Mouse (Mus musculus): ENCODE results near the gene Wbp4. TPM values are rescaled to one million over a fixed set of nuclear protein-coding genes. Genes with fewer than 3 reads are reported as not detected.

The Wbp4 gene
- 41.8 TPM for polyA plus RNA-seq (2015; fragmentation: Illumina TruSeq; extraction: RNeasy Lipid Tissue Mini Kit (QIAGEN cat#74804); ENCODE audit: low read depth, low replicate concordance)

GRCm38 (mm10) chr14:79481339-79482151, at the start of gene Wbp4:
Gene Wbp4 (minus strand): TSS chr14:79481520.

GRCm38 (mm10) chr14:79480624-79481338, 539 bp downstream of the Wbp4 start, which contains the start of gene Elf1:
Gene Elf1 (plus strand): TSS chr14:79481194.

DNA sequence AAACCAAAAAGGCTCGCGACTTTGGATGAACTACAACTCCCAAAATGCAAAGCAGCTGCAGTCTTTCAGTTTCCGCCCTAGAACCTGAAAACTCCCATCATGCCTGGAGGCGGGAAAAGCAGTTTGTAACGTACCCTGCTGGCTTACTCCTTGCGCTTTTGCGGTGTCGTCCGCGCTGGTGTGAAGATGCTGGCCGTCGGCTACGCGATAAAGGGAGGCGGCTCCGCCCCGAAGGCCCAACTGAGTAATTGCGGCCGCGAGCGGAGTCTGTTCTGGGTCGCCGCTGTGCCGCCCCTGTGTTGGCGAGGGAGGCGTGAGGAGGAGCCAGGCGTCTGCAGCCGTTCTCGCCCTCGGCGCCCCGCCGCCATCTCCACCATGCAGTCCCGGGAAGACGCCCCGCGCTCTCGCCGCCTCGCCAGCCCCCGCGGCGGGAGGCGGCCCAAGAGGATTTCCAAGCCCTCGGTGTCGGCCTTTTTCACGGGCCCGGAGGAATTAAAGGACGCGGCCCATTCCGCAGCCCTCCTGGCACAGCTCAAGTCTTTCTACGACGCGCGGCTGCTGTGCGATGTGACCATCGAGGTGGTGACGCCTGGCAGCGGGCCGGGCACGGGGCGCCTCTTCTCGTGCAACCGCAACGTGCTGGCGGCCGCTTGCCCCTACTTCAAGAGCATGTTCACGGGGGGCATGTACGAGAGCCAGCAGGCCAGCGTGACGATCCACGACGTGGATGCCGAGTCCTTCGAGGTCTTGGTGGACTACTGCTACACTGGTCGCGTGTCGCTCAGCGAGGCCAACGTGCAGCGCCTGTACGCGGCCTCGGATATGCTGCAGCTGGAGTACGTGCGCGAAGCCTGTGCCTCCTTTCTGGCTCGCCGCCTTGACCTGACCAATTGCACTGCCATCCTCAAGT, 29.4 kb downstream of the Wbp4 start, which contains the start of gene Kbtbd6:
TSS of gene Kbtbd6 (plus strand) at position 155 of the 910 bp plus-strand sequence.

GRCm38 (mm10) chr14:79425979-79426729, 55.2 kb downstream of the Wbp4 start, which contains the start of gene Kbtbd7:
Gene Kbtbd7 (plus strand): TSS chr14:79426511.

Other genes starting within 250 kb of the Wbp4 start
- not detected for gene Zfp957, start 234.2 kb downstream of the Wbp4 start, polyA plus RNA-seq (2015; fragmentation: Illumina TruSeq; extraction: RNeasy Lipid Tissue Mini Kit (QIAGEN cat#74804); ENCODE audit: low read depth, low replicate concordance)
- gene Rgcc, start 179.9 kb downstream of the Wbp4 start, polyA plus RNA-seq (2015; fragmentation: Illumina TruSeq; extraction: RNeasy Lipid Tissue Mini Kit (QIAGEN cat#74804); ENCODE audit: low read depth, low replicate concordance) = 45.4 TPM
- gene Naa16, start 90.7 kb downstream of the Wbp4 start, polyA plus RNA-seq (2015; fragmentation: Illumina TruSeq; extraction: RNeasy Lipid Tissue Mini Kit (QIAGEN cat#74804); ENCODE audit: low read depth, low replicate concordance) = 7.1 TPM
- gene Mtrf1, start 83.7 kb downstream of the Wbp4 start, polyA plus RNA-seq (2015; fragmentation: Illumina TruSeq; extraction: RNeasy Lipid Tissue Mini Kit (QIAGEN cat#74804); ENCODE audit: low read depth, low replicate concordance) = 10.9 TPM
- 30.2 TPM for gene Kbtbd7, start 55.0 kb downstream of the Wbp4 start, polyA plus RNA-seq (2015; fragmentation: Illumina TruSeq; extraction: RNeasy Lipid Tissue Mini Kit (QIAGEN cat#74804); ENCODE audit: low read depth, low replicate concordance)
- gene Kbtbd6, start 29.7 kb downstream of the Wbp4 start, polyA plus RNA-seq (2015; fragmentation: Illumina TruSeq; extraction: RNeasy Lipid Tissue Mini Kit (QIAGEN cat#74804); ENCODE audit: low read depth, low replicate concordance) = 0.94 TPM
- 5.1 TPM for gene Elf1, start 326 bp downstream of the Wbp4 start, polyA plus RNA-seq (2015; fragmentation: Illumina TruSeq; extraction: RNeasy Lipid Tissue Mini Kit (QIAGEN cat#74804); ENCODE audit: low read depth, low replicate concordance)
- 98.0 TPM for gene Sugt1, start 106.2 kb upstream of the Wbp4 start, polyA plus RNA-seq (2015; fragmentation: Illumina TruSeq; extraction: RNeasy Lipid Tissue Mini Kit (QIAGEN cat#74804); ENCODE audit: low read depth, low replicate concordance)
- 2.6 TPM for gene Cnmd, start 180.7 kb upstream of the Wbp4 start, polyA plus RNA-seq (2015; fragmentation: Illumina TruSeq; extraction: RNeasy Lipid Tissue Mini Kit (QIAGEN cat#74804); ENCODE audit: low read depth, low replicate concordance)